Mouse (Mus musculus): ENCODE results near the gene Trip4. TPM values are rescaled to one million over a fixed set of nuclear protein-coding genes. Genes with fewer than 3 reads are reported as not detected.
"Not testable (repeated sequence)": the region's sequence is repeated elsewhere in the genome, so short reads cannot be mapped to it uniquely, and the experiment has no call there.

The Trip4 gene
- polyA plus RNA-seq, 1 experiment from 2014 or later: 26.5 TPM

GRCm38 (mm10) chr9:65793086-65793485, 115.5 kb downstream of the Trip4 start:
- Histone ChIP-seq H3K36me3 (peaks cover 15% of the 10 kb centered on the region), H3K27ac (ENCODE audit: poor library complexity, severe bottlenecking) (no peak overlapping the region), H3K9ac (no peak overlapping the region), H3K27me3 (replicated peaks) (no peaks in the 10 kb centered on the region), H3K4me3 (no peak overlapping the region), H3K9me3 (replicated peaks) (no peaks in the 10 kb centered on the region), H3K4me2 (no peak overlapping the region), H3K4me1 (replicated peaks) (peaks cover 50% of the 10 kb centered on the region)
- no peak for ATAC-seq (ENCODE audit: insufficient number of reproducible peaks, low FRiP score)
- 79% methylated on average over 3 of the region's 3 CpGs for WGBS

- Histone ChIP-seq H3K4me2 (no peak overlapping the region), H3K4me1 (replicated peaks) (peaks cover 62% of the 10 kb centered on the region), H3K9ac (no peak overlapping the region), H3K4me3 (no peak overlapping the region), H3K36me3 (peaks cover 15% of the 10 kb centered on the region), H3K27ac (ENCODE audit: poor library complexity, severe bottlenecking) (no peak overlapping the region), H3K9me3 (replicated peaks) (no peaks in the 10 kb centered on the region), H3K27me3 (replicated peaks) (no peaks in the 10 kb centered on the region)
- no peak for ATAC-seq (ENCODE audit: insufficient number of reproducible peaks, low FRiP score)
Observed at GRCm38 (mm10) chr9:65791846-65792245, 116.7 kb downstream of the Trip4 start.

GRCm38 (mm10) chr9:65791106-65791505, 117.5 kb downstream of the Trip4 start:
- no peak overlapping the region; the same call in 1 of the 2 replicates for H3K9ac ChIP-seq
- H3K4me3 ChIP-seq: no peak overlapping the region
- peaks cover 62% of the 10 kb centered on the region for H3K4me1 ChIP-seq (replicated peaks)
- WGBS: 51% methylated on average over 4 of the region's 4 CpGs
- no peak for ATAC-seq (ENCODE audit: insufficient number of reproducible peaks, low FRiP score)
- H3K9me3 ChIP-seq (replicated peaks): no peaks in the 10 kb centered on the region
- no peak overlapping the region for H3K4me2 ChIP-seq
- H3K36me3 ChIP-seq: peaks cover 15% of the 10 kb centered on the region
- no peaks in the 10 kb centered on the region for H3K27me3 ChIP-seq (replicated peaks)
- H3K27ac ChIP-seq (ENCODE audit: poor library complexity, severe bottlenecking): no peak overlapping the region

GRCm38 (mm10) chr9:65789788-65790187, 118.8 kb downstream of the Trip4 start:
- ATAC-seq (ENCODE audit: insufficient number of reproducible peaks, low FRiP score): no peak
- peaks cover 13% of the 10 kb centered on the region for H3K36me3 ChIP-seq
- no peak overlapping the region for H3K4me2 ChIP-seq
- peaks cover 54% of the 10 kb centered on the region for H3K4me1 ChIP-seq (replicated peaks)
- H3K27ac ChIP-seq (ENCODE audit: poor library complexity, severe bottlenecking): no peak overlapping the region
- H3K9ac ChIP-seq: no peak overlapping the region
- H3K9me3 ChIP-seq (replicated peaks): no peaks in the 10 kb centered on the region
- no peak overlapping the region for H3K4me3 ChIP-seq
- 90% methylated on average over 3 of the region's 3 CpGs for WGBS
- H3K27me3 ChIP-seq (replicated peaks): no peaks in the 10 kb centered on the region

- no peak overlapping the region for H3K4me2 ChIP-seq
- H3K9ac ChIP-seq: no peak overlapping the region
- H3K4me1 ChIP-seq (replicated peaks): peaks cover 60% of the 10 kb centered on the region
- H3K9me3 ChIP-seq (replicated peaks): no peaks in the 10 kb centered on the region
- no peak for ATAC-seq (ENCODE audit: insufficient number of reproducible peaks, low FRiP score)
- no peaks in the 10 kb centered on the region for H3K27me3 ChIP-seq (replicated peaks)
- H3K4me3 ChIP-seq: no peak overlapping the region
- WGBS: 81% methylated on average over 4 of the region's 4 CpGs
- no peak overlapping the region for H3K27ac ChIP-seq (ENCODE audit: poor library complexity, severe bottlenecking)
- 0 out of 2 replicates have a peak, but pooled peaks cover under 1% of the 10 kb centered on the region for H3K36me3 ChIP-seq
Observed at GRCm38 (mm10) chr9:65788556-65788955, 120.0 kb downstream of the Trip4 start.

GRCm38 (mm10) chr9:65787829-65788344, 120.7 kb downstream of the Trip4 start:
- H3K9me3 ChIP-seq (replicated peaks): no peaks in the 10 kb centered on the region
- H3K4me2 ChIP-seq: peak overlapping the region; percentile 54
- no peaks in the 10 kb centered on the region for H3K36me3 ChIP-seq
- H3K27ac ChIP-seq (ENCODE audit: poor library complexity, severe bottlenecking): peak overlapping the region; percentile 82
- H3K9ac ChIP-seq: peak overlapping the region; percentile 55; the same call in 1 of the 2 replicates
- H3K4me3 ChIP-seq: no peak overlapping the region
- H3K27me3 ChIP-seq (replicated peaks): no peaks in the 10 kb centered on the region
- ATAC-seq (ENCODE audit: insufficient number of reproducible peaks, low FRiP score): no peak
- H3K4me1 ChIP-seq (replicated peaks): peaks cover 63% of the 10 kb centered on the region
- 37% methylated on average over 4 of the region's 4 CpGs for WGBS

GRCm38 (mm10) chr9:65786885-65787787, 121.5 kb downstream of the Trip4 start:
- H3K9me3 ChIP-seq (replicated peaks): no peaks in the 10 kb centered on the region
- no peak overlapping the region for H3K9ac ChIP-seq
- H3K27ac ChIP-seq (ENCODE audit: poor library complexity, severe bottlenecking): peak overlapping the region; percentile 82
- H3K27me3 ChIP-seq (replicated peaks): no peaks in the 10 kb centered on the region
- peak overlapping the region; percentile 54 for H3K4me2 ChIP-seq
- no peaks in the 10 kb centered on the region for H3K36me3 ChIP-seq
- 17% methylated on average over 8 of the region's 8 CpGs for WGBS
- H3K4me1 ChIP-seq (replicated peaks): peaks cover 61% of the 10 kb centered on the region
- ATAC-seq (ENCODE audit: insufficient number of reproducible peaks, low FRiP score): peak; percentile 80
- H3K4me3 ChIP-seq: no peak overlapping the region; the same call in 1 of the 2 replicates

GRCm38 (mm10) chr9:65785772-65786368, 122.7 kb downstream of the Trip4 start:
- WGBS: 30% methylated on average over 4 of the region's 4 CpGs
- Histone ChIP-seq H3K4me3 (no peak overlapping the region), H3K27me3 (replicated peaks) (no peaks in the 10 kb centered on the region), H3K9me3 (replicated peaks) (no peaks in the 10 kb centered on the region), H3K9ac (no peak overlapping the region), H3K4me1 (replicated peaks) (peaks cover 49% of the 10 kb centered on the region), H3K36me3 (no peaks in the 10 kb centered on the region), H3K27ac (ENCODE audit: poor library complexity, severe bottlenecking) (no peak overlapping the region), H3K4me2 (peak overlapping the region; percentile 38; the same call in 1 of the 2 replicates)
- ATAC-seq (ENCODE audit: insufficient number of reproducible peaks, low FRiP score): no peak

GRCm38 (mm10) chr9:65779619-65780018, 129.0 kb downstream of the Trip4 start:
- not testable (repeated sequence) for H3K36me3 ChIP-seq; ATAC-seq (ENCODE audit: insufficient number of reproducible peaks, low FRiP score); H3K4me3 ChIP-seq; H3K9me3 ChIP-seq (replicated peaks); H3K9ac ChIP-seq; H3K27me3 ChIP-seq (replicated peaks); H3K27ac ChIP-seq (ENCODE audit: poor library complexity, severe bottlenecking); H3K4me2 ChIP-seq
- peaks cover 37% of the 10 kb centered on the region for H3K4me1 ChIP-seq (replicated peaks)
- 92% methylated on average over 3 of the region's 3 CpGs for WGBS
